Mouse (Mus musculus): Measurements from ENCODE around the gene Pld2. TPM values are rescaled to one million over a fixed set of nuclear protein-coding genes. Genes with fewer than 3 reads are reported as not detected.

Gene Pld2
- 3.8 and 4.1 TPM in 2 replicates for polyA plus RNA-seq (2016; fragmentation: Nextera tagmentation; extraction: Ambion mirVana)

GRCm38 (mm10) chr11:70539877-70540587 is at the start of gene Pld2:
Gene Pld2, plus strand, starts transcription at chr11:70540064.
- peak within 1 kb of the TSS; percentile 71 for H3K4me3 ChIP-seq
- DNase-seq (ENCODE audit: low spot score), result peak; percentile 84
- under 1% methylated on average over 64 of the region's 65 CpGs for WGBS
- peaks cover 12% of the 10 kb centered on the region for H3K4me1 ChIP-seq (replicated peaks)
- no peaks in the 10 kb centered on the region for H3K9me3 ChIP-seq
- H3K36me3 ChIP-seq, result no peaks in the 10 kb centered on the region
- peak within 1 kb of the TSS; percentile 82 for H3K27ac ChIP-seq
- H3K27me3 ChIP-seq (ENCODE audit: insufficient read depth, poor library complexity, severe bottlenecking), result peaks cover 44% of the 10 kb centered on the region

GRCm38 (mm10) chr11:70499566-70500475 is 40.0 kb upstream of the Pld2 start:
- H3K27ac ChIP-seq, result no peak overlapping the region
- no peaks in the 10 kb centered on the region for H3K9me3 ChIP-seq
- H3K36me3 ChIP-seq, result no peaks in the 10 kb centered on the region
- DNase-seq (ENCODE audit: low spot score), result no peak
- no peak overlapping the region for H3K4me3 ChIP-seq
- H3K27me3 ChIP-seq (ENCODE audit: insufficient read depth, poor library complexity, severe bottlenecking), result no peaks in the 10 kb centered on the region
- 77% methylated on average over 14 of the region's 14 CpGs for WGBS
- H3K4me1 ChIP-seq (replicated peaks), result no peaks in the 10 kb centered on the region

- H3K27ac ChIP-seq, result no peak overlapping the region
- H3K9me3 ChIP-seq, result no peaks in the 10 kb centered on the region
- no peak for DNase-seq (ENCODE audit: low spot score)
- no peaks in the 10 kb centered on the region for H3K36me3 ChIP-seq
- peaks cover 6% of the 10 kb centered on the region; the same call in 1 of the 2 replicates for H3K27me3 ChIP-seq (ENCODE audit: insufficient read depth, poor library complexity, severe bottlenecking)
- WGBS, result 91% methylated on average over 1 of the region's 1 CpGs
- H3K4me3 ChIP-seq, result no peak overlapping the region
- H3K4me1 ChIP-seq (replicated peaks), result no peaks in the 10 kb centered on the region
These were observed 39.4 kb upstream of the Pld2 start for GRCm38 (mm10) chr11:70500476-70500812.

- Histone ChIP-seq H3K4me3 (no peak overlapping the region), H3K27ac (no peak overlapping the region), H3K27me3 (ENCODE audit: insufficient read depth, poor library complexity, severe bottlenecking) (peaks cover 8% of the 10 kb centered on the region; the same call in 1 of the 2 replicates), H3K36me3 (no peaks in the 10 kb centered on the region), H3K9me3 (no peaks in the 10 kb centered on the region), H3K4me1 (replicated peaks) (no peaks in the 10 kb centered on the region)
- WGBS, result 79% methylated on average over 3 of the region's 3 CpGs
- DNase-seq (ENCODE audit: low spot score), result no peak
These were observed 37.8 kb upstream of the Pld2 start for GRCm38 (mm10) chr11:70502018-70502417.

- no peak for DNase-seq (ENCODE audit: low spot score)
- Histone ChIP-seq H3K4me3 (no peak within 1 kb of the TSS), H3K27ac (no peak within 1 kb of the TSS), H3K36me3 (no peaks in the 10 kb centered on the region), H3K27me3 (ENCODE audit: insufficient read depth, poor library complexity, severe bottlenecking) (peaks cover 25% of the 10 kb centered on the region), H3K9me3 (no peaks in the 10 kb centered on the region), H3K4me1 (replicated peaks) (peaks cover 6% of the 10 kb centered on the region)
- 73% methylated on average over 9 of the region's 9 CpGs for WGBS
These were observed 34.9 kb upstream of the Pld2 start, which contains the start of gene Tm4sf5 for GRCm38 (mm10) chr11:70504970-70505369. Gene Tm4sf5, plus strand, starts transcription at chr11:70505244.

GRCm38 (mm10) chr11:70506385-70506784 is 33.5 kb upstream of the Pld2 start:
- no peak overlapping the region for H3K4me3 ChIP-seq
- peaks cover 14% of the 10 kb centered on the region for H3K4me1 ChIP-seq (replicated peaks)
- peak; percentile 55 for DNase-seq (ENCODE audit: low spot score)
- H3K27me3 ChIP-seq (ENCODE audit: insufficient read depth, poor library complexity, severe bottlenecking), result peaks cover 30% of the 10 kb centered on the region
- WGBS, result 28% methylated on average over 4 of the region's 4 CpGs
- H3K9me3 ChIP-seq, result no peaks in the 10 kb centered on the region
- no peaks in the 10 kb centered on the region for H3K36me3 ChIP-seq
- H3K27ac ChIP-seq, result no peak overlapping the region

GRCm38 (mm10) chr11:70506962-70507515 is 32.8 kb upstream of the Pld2 start:
- Histone ChIP-seq H3K27me3 (ENCODE audit: insufficient read depth, poor library complexity, severe bottlenecking) (peaks cover 30% of the 10 kb centered on the region), H3K4me3 (no peak overlapping the region), H3K27ac (no peak overlapping the region), H3K9me3 (no peaks in the 10 kb centered on the region), H3K4me1 (replicated peaks) (peaks cover 14% of the 10 kb centered on the region), H3K36me3 (no peaks in the 10 kb centered on the region)
- 74% methylated on average over 7 of the region's 7 CpGs for WGBS
- no peak for DNase-seq (ENCODE audit: low spot score)

- Histone ChIP-seq H3K36me3 (no peaks in the 10 kb centered on the region), H3K27me3 (ENCODE audit: insufficient read depth, poor library complexity, severe bottlenecking) (peaks cover 32% of the 10 kb centered on the region), H3K9me3 (no peaks in the 10 kb centered on the region), H3K27ac (no peak overlapping the region), H3K4me3 (peak overlapping the region; percentile 28), H3K4me1 (replicated peaks) (peaks cover 26% of the 10 kb centered on the region)
- peak; percentile 55 for DNase-seq (ENCODE audit: low spot score)
- WGBS, result 9% methylated on average over 19 of the region's 19 CpGs
These were observed 29.9 kb upstream of the Pld2 start for GRCm38 (mm10) chr11:70509753-70510564.

- Histone ChIP-seq H3K4me3 (no peak overlapping the region), H3K9me3 (no peaks in the 10 kb centered on the region), H3K27ac (no peak overlapping the region), H3K27me3 (ENCODE audit: insufficient read depth, poor library complexity, severe bottlenecking) (peaks cover 24% of the 10 kb centered on the region; the same call in 1 of the 2 replicates), H3K4me1 (replicated peaks) (peaks cover 26% of the 10 kb centered on the region), H3K36me3 (no peaks in the 10 kb centered on the region)
- 74% methylated on average over 2 of the region's 2 CpGs for whole genome bisulfite sequencing
- DNase-seq (ENCODE audit: low spot score), result no peak
These were observed 28.6 kb upstream of the Pld2 start for GRCm38 (mm10) chr11:70511242-70511641.

GRCm38 (mm10) chr11:70511825-70512224 is 28.0 kb upstream of the Pld2 start:
- Histone ChIP-seq H3K27ac (no peak overlapping the region), H3K9me3 (no peaks in the 10 kb centered on the region), H3K36me3 (no peaks in the 10 kb centered on the region), H3K27me3 (ENCODE audit: insufficient read depth, poor library complexity, severe bottlenecking) (peaks cover 24% of the 10 kb centered on the region; the same call in 1 of the 2 replicates), H3K4me1 (replicated peaks) (peaks cover 26% of the 10 kb centered on the region), H3K4me3 (no peak overlapping the region)
- WGBS, result 85% methylated on average over 7 of the region's 7 CpGs
- DNase-seq (ENCODE audit: low spot score), result no peak

GRCm38 (mm10) chr11:70512709-70513342 is 27.0 kb upstream of the Pld2 start:
- Histone ChIP-seq H3K4me3 (no peak overlapping the region), H3K9me3 (no peaks in the 10 kb centered on the region), H3K36me3 (no peaks in the 10 kb centered on the region), H3K4me1 (replicated peaks) (peaks cover 26% of the 10 kb centered on the region), H3K27ac (no peak overlapping the region), H3K27me3 (ENCODE audit: insufficient read depth, poor library complexity, severe bottlenecking) (peaks cover 24% of the 10 kb centered on the region; the same call in 1 of the 2 replicates)
- 78% methylated on average over 7 of the region's 7 CpGs for WGBS
- no peak for DNase-seq (ENCODE audit: low spot score)

- 51% methylated on average over 11 of the region's 11 CpGs for WGBS
- H3K4me3 ChIP-seq, result no peak overlapping the region
- DNase-seq (ENCODE audit: low spot score), result no peak
- peaks cover 26% of the 10 kb centered on the region for H3K4me1 ChIP-seq (replicated peaks)
- no peaks in the 10 kb centered on the region for H3K36me3 ChIP-seq
- peak overlapping the region; percentile 12; the same call in 1 of the 2 replicates for H3K27ac ChIP-seq
- H3K9me3 ChIP-seq, result no peaks in the 10 kb centered on the region
- peaks cover 22% of the 10 kb centered on the region; the same call in 1 of the 2 replicates for H3K27me3 ChIP-seq (ENCODE audit: insufficient read depth, poor library complexity, severe bottlenecking)
These were observed 26.3 kb upstream of the Pld2 start for GRCm38 (mm10) chr11:70513520-70513919.
